Mouse (Mus musculus) layer of hippocampus, adult 9-11 months (tissue): Measurements from ENCODE around the gene Gdf11.

Experiments
- DNase-seq: peaks from one replicate; pipeline ENCODE4 v3.0.0; 2022

Gdf11 gene

DNA sequence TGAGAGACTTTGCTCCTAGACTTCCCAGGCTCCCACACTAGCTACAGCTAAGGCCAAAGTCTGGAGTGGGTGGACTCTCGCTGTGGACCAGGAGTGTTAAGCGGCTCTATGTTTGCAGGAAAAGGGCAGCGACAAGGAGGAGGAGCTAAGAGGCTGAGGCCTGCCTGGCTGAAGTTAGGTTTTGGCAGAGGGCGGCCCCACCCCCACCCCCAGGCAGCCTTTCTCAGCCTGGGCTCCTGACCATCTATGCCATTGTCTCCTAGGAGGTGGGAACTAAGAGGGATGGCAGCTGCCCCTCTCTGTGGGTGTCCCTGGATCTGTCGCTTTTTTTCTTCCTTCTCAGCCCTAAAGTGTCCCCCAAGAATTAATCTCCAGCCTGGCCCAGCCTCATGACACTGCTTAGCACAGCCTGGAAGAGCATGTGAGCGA is 27.7 kb upstream of the Gdf11 start:
- no peak for DNase-seq

DNA sequence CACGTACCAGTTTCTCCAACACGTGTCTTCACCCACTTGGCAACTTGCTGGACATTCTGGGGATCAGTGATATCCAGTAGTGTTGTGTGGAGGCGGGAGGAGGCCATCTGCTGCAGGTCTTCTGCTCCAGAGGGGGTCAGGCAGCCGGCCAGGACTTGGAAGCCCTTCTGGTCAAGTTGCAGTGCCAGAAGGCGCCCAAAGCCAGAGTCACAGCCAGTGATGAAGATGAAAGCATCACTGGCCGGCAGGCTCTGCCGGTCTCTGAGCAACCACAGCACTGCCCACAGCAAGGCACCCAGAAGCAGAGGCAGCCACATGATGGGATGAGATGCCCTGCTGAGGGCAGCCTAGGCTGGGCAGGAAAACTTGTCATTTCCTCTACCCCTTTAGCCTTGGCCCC is 26.7 kb upstream of the Gdf11 start:
- DNase-seq = peak; percentile 48

DNA sequence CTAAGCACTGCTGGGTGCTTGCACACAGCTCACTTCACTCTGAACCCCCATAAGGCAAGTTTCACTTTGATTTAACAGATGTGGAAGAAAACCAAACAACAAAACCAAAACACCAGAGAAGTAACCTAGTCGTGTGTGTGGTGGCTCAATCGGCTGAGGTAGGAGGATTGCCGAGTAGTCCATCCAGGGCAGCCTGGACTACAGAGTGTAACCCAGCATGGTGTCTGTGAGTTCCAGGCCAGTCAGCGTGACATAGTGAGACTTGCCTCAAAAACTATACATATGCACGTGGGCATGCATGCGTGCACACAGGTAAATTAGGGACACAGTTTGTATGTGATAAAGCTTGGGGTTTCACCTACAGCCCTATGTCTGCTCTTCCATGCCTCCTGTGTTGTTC is 25.9 kb upstream of the Gdf11 start:
- DNase-seq = no peak

DNA sequence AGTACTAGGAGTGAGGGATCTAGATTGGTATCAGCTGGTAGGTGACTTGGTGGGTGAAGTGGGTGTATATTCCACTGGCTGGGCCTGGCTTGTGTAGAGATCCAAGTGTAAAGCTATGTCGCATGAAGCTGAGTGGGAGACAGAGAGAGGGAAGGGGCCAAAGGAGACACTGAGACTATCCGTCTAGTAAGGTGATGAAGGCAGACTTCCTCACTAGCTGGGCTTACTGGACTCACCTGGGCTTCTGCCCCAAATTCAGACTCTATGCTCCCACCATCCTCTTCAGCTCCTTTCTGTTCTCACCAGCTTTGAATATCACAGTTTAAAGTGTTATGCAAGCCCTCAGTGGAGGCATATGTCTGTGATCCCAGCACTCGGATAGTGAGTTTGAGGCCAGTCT is 25.1 kb upstream of the Gdf11 start:
- no peak for DNase-seq

DNA sequence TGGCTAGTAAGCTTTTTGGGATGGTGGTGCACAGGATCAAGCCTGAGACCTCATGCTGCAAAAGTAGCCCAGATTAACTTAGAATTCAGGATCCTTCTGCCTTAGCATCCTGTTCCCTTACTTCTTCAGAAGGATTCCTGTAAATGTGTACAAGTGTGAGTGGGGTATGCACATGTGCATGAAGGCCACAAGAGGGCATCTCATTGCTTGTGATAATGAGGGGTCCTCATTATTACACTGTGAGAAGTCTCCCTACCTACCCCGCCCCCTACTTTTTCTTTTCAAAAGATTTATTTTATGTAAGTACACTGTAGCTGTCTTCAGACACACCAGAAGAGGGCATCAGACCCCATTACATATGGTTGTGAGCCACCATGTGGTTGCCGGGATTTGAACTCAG is 24.0 kb upstream of the Gdf11 start:
- DNase-seq = no peak

DNA sequence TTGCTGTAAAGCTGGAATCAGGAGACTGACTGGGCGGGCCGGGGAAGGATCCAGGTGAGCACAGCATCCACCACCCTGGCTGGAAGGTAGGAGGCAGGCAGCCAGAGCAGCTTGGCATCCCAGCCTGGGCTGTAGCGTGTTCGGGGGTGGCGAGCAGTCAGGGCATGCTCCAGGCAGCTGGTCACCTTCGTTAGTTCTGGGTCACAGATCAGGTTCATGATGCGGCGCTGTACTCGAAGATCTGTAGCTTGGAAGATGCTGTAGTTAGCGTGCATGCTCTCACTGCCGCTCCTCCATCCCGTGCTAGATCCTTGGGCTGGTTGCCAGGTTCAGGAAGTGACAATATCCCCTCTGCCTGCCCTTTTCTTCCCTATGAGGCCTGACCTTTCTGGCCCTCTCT is 22.2 kb upstream of the Gdf11 start:
- DNase-seq = no peak

DNA sequence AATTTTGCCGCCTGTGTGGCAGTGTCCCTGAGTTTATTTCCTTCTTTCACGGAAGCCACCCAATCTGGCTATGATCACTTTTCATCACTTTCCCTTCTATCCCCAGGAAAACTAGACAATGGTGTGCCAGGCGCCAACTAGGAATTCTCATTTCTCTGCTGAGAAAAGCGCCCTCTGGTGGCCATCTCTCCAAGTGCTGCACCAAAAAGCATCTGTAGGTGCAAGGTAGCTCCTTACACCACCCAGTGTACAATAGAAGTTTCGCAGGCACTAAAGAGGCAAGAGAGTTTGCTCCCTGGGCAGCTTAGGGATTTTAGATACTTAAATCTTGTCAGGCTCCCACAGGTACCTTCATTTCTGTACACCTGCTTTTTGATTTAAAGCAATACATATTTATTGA is 21.7 kb upstream of the Gdf11 start:
- peak; percentile 87 for DNase-seq

DNA sequence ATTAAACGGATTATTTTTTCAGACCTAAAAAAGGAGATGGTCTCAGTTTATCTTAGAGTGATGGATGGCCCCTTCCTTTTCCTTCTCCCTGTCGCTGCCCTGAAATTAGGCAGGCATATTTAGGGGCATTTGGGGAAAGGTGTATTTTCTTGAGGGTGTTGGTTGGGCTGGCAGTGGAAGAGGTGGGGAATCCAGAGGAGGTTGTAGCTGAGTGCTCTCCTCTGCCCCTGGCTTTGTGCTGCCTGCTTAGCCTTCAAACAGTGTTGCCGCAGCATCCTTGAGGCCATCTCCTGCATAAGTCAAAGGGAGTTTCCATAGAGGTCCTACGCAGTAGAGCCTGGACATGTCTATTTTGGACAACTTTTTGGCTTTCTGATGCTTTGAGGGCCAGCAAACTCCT is 21.3 kb upstream of the Gdf11 start:
- DNase-seq = no peak

DNA sequence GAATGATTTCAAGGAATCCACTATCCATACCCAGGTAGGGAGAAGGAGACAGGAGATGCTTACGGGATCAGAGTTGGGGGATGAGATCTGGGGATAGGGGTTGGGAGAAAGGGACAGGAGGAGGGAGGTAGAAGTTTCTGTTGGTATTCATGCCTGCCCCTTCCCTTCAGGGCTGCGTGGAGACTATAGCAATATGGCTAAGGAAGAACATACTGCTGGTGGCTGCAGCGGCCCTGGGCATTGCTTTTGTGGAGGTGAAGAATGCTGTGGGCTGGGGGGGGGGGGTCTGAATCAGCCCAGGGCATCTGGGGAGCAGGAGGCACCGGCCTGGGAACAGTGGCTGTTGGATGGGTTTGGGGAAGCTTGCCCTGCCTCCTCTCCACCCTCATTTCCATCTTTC is 20.8 kb upstream of the Gdf11 start:
- no peak for DNase-seq

DNA sequence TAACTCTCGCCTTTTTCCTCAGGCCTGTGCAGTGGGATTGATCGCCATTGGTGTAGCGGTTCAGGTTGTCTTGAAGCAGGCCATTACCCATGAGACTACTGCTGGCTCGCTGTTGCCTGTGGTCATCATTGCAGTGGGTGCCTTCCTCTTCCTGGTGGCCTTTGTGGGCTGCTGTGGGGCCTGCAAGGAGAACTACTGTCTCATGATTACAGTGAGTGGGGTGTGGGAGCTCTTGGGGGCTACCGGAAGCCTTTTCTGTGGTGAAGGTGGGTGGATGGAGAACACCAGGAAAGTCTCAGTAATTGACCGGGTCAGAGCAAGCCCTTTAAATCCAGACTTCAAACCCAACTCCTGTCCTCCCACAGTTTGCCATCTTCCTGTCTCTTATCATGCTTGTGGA is 19.9 kb upstream of the Gdf11 start:
- no peak for DNase-seq

DNA sequence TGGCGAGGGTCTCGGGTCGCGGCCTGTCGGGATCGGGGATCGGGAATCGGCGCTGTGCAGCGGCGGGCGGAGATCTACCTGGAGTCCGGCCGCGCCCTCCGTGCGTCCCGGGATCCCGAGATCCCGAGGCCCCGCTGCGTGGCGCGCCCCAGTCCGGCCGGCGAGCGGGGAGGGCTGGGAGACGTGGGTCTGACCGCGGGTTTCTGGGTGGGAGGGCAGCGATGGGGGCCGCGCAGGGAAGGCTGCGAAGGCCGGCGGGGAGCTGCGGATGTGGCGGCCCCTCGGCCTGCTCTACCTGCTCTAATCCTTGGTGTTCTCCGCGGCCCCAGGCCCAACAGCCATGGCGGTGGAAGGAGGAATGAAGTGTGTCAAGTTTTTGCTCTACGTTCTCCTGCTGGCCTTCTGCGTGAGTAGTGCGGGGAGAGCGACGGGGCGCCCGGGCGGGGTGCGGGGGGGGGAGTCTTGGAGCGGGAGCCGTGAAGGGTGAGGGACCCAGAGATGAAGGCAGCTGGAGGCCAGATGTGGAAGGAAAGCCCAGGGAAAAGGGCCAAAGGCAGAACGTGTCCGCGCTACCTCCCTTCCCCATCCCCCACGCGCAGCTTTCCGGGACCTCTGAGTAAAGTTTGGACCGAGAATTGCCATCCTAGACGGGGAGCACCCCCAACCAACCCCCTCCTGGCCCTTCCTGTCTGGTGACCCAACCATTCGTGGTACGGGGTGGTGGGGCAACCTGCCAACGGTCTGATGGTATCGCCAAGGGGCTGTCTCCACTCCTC is 18.7 kb upstream of the Gdf11 start:
- DNase-seq = peak; percentile 65

DNA sequence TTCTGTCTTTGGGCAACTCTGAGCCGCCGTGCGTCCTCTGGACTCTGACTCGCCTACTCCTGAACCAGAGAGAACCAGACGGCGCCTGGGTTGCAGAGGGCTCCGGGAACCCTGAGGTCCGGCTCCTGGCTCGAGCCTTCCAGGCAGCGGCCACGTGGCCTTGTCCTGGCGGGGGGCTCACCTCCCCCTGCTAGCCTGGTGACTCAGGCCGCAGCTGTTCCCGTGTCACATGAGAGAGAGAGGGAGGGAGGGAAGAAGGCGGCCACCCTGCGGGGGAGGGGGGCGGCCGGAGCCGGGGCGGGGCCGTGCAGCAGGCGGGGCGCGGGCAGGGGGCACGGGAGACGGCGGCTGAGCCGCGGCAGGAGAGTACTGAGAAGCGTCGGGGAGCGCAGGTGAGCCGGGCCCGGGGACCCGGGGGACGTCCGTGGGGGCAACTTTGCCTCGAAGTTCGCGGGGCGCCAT is 18.1 kb upstream of the Gdf11 start:
- DNase-seq = peak; percentile 92

DNA sequence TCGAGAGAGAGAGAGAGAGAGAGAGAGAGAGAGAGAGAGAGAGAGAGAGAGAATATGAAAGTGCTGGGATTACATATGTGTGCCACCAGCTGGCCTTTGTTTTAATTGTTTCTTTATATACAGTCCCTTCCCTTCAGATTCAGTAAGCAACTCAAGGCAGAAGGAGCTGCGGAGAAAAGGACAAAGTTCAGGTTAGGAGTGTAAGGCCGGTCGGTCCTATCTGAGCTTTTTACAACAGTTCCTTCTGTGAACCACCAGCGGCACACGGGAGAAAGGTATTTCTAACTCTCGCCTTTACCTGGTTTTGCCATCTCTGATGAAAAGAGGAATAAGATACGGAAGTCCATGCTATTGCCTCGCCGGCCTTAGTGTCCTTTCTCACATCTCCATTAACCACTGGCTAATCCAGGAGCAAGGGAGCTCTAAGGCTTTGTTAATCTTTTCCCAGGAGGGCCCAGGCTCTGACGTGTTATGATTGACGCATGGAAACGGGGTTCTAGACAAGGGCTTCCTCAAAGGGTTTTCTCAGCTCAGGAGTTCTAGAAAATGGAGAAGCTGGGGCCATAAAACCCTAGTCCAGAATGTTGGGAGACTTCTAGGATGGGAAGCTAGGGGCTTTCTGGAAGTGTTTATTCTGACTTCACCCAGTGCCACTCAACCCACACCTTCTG is 17.4 kb upstream of the Gdf11 start:
- no peak for DNase-seq

DNA sequence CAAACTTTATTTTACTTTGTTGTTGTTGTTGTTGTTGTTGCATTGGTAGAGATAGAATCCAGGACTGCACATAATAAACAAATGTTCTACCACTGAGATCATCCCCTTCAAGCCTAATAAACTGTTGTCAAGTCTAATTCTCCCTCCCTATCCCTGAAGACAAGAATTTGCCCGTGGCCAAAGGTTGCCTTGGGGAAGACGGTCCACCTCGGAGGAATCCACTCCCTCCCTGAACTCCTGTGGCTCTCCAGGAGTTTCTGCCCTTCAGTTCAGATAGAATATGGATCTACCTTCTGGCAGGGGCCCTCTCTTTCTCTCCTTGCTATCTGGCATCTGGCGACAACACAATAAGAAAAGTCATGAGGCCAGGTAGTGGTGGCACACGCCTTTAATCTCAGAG is 13.3 kb upstream of the Gdf11 start:
- no peak for DNase-seq

DNA sequence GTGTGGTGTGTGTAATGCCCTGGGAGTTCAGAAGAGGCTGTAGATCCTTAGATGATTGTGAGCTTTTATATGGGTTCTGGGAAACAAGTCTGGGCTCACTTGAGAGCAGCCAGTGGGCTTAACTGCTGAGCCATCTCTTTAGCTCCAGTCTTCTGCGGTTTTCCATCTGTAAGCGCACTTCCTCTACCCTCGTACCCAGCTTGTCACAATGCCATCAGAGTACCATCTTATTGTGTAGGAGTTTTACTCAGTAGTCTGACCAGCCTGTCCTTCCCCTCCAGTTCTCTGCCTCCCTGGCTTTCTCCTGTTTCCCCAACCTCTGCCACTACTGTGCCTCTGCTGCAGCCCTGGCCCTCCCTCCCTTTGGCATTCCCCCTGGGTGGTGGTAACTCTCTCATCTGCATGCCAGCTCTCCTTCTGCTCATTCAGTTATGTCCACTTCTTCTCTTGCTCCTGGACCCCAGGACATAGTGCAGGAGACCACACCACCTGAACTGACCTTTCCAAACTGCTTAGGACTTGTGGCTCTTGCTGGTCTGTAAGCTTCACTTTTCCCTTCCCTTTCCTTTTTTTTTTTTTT is 11.0 kb upstream of the Gdf11 start:
- no peak for DNase-seq

DNA sequence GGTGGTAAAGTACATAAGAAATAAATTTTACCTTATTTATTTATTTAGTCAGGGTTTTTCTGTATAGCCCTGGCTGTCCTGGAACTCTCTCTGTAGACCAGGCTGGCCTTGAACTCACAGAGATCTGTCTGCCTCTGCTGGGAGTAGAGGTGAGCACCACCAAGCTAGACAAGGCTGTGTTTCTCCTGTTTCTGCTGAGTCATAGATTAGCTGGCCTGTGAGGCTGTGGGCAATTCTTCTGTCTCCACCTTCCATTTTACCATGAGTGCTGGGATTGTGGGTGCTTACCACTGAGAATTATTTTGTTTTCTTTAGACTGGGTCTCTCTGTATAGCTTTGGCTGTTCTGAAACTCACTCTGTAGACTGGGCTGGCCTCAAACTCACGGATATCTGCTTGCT is 9.9 kb upstream of the Gdf11 start:
- no peak for DNase-seq

DNA sequence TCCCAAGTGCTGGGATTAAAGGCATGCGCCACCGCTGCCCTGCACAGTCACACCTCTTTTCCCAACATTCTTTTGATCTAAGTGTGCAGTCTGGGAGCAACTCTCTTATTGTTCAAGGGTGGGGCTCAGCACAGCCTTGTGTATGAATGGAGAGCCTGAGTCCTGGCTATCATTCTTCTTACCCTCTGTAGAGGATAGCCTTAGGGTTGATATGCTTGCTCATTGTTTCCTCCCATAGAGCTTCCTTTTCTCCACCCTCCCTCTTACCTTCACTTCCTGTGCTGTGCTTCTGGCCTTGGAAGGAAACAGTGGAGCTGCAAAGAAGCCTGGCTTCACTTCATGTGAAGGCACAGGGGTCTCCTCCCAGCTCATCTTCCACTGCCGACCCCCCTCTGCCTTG is 9.2 kb upstream of the Gdf11 start, which contains the start of gene Cd63:
Cd63 (plus strand) TSS at position 292 of the 400 bp plus-strand sequence.
- no peak for DNase-seq

DNA sequence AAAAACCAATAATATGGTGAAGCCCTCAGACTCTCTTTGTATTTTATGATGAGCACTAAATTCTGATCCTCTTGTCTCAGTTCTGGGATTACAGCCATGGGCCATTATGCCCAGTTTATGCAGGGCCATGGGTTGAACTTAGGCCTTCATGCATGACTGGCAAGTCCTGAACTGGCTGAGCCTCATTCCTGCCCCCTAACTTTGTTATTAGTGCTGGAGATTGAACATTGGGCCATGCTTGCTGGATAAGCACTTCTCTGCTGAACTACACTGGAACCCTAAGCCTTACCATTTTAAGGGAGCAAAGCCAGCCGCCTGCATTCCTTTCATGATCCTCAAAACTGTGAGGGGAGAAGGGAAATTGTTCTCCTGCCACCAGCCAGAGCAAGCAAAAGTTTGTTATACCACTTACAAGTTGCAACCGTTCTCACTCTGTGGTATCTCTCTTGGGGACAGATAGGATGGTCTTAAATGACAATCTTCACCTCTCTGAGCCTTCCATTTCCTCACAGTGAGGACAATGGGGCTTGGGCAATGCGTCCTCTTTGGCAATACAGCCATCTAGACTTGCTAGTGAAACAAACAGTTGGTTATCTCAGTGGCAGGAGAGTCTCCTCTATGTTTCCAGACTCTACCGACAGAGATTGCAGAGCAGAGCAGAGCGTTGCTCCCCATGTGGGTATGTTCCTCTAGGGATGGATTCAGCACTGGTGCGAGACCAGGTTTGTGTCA is 8.4 kb upstream of the Gdf11 start:
- DNase-seq = no peak

DNA sequence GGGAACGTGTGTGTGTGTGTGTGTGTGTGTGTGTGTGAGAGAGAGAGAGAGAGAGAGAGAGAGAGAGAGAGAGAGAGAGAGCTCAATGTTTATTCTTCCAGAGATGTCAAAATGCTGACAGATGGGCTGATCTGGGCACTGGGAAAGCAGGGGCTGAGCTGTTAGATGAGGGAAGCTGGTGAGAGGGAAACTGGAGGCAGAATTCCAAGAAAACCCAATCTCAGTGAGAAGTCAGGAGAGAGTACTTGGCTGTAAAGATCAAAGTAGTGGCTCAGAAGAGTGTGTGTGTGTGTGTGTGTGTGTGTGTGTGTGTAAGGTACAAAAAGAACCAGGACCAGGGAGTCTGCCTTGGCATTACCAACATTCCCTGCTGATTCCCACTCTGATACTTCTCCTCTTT is 6.0 kb upstream of the Gdf11 start:
- DNase-seq = peak; percentile 48

DNA sequence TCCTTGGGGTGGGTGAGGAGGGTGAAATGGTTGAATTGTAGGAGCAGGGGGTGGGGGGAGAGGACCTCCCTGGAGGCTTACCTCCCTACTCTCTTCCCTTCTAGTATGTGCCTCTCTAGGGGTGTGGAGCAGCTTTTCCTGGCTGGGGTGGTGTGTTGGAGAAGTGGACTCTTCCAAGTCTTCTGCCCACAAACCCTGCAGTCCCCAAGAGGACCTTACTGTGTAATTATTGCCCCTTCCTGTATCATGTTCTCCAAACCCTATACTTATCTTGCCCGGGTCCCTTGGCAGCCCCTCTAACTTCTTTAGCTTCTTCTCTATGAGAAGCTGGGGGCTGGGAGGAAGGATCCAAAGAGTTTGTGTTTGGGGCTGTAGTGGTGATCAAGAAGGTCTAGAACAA is 5.3 kb upstream of the Gdf11 start:
- DNase-seq = no peak

DNA sequence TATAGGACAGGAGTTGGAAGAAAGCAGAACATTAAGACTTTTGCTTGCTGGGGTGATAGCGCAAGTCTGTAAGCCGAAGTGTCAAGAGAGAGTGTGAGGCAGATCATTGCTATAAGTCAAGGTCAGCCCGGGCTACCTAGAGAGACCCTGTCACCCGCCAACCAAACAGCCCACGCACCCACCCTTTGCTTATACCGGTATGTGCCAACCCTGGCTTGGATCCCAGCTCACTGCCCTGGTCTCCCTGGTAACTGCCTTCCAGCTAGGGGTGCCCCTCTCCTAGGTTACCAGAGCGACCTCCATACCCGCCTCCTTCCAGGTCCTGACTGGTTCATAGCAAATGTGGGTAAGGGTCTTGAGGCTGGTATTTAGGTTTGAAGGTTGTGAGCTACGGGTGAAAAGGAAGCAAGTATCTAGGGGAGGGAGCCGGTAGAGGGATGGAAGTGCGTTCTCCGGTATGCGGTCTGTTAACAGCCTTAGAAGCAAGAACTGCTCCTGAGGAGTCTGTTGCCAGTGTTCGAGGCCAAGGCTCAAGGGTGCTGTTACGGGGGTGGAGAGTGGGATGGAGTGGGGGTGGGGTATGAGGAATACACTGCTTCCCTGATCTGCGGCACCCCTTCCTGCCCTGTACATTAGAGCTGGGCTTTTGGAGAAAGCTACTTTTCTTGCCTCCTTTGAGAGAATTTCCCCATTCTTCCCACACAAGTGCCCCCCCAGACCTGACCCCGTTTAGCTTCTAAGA is 4.6 kb upstream of the Gdf11 start:
- peak; percentile 73 for DNase-seq

DNA sequence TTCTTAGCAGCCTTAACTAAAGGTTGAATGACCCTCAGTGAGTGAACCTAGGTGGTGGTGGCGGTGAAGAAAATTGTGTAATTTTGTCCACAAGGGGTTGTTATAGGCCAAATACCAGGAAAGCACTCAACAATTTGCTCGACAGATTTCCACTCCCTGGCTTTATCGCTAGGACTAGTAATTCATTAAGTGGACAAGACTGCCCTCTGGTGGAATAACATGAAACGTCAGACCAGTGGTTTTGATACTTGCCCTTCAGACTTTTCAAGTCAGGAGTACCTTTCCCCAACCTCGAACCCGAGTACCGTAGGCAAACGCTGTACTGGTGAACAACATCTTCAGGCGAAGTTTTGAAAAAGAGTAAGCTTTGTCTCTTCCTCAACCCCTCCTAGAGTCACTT is 3.9 kb upstream of the Gdf11 start:
- peak; percentile 81 for DNase-seq

DNA sequence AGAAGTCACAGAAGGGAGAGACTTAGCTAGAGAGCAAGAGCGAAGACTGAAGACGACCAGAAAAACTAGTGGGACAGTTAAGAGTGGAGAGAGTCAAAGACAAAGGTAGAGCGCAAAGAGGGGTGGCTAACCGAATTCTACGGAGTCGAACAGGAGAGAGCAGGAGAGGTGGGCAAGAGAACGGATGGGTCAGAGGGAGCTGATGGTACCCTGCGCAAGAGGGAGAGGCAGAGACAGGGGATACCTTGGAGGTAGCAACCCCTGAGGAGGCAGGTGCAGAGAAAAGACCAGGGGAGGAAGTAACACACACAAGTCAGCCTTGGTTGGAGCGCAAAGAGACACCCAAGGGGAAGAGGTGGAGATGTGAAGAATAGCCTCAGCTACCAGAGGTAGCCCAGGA is 728 bp upstream of the Gdf11 start:
- DNase-seq = no peak
